ENCODE assay signal across 22 mouse cellular contexts in the genomic region with DNA sequence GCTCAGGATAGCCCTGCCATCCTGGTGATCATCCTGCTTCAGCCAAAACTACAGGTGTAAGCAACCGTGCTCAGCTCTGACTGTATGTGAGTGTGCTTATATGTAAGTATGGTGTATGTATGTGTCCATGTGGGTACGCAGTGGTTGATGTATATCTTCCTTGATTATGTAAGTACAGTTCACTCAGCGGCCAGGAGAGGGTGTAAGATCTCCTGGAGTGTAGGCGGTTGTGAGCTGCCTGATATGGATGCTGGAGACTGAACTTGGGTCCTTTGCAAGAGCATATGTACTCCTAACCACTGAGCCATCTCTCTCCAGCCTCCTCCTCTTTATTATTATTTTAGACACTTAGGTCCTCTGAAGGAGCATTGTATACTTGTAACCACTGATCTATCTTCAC. TPM values are rescaled to one million over a fixed set of nuclear protein-coding genes. Genes with fewer than 3 reads are reported as not detected.
DNase-seq lines count a peak whose midpoint lies in the region; ATAC-seq lines count a peak whose summit lies in the region.
"Had no signal": no experiment of that assay in that cellular context is flagged by ENCODE, and none has a peak within 500 bp of the region (broad histone marks: within the 10 kb centered on the region; RNA-seq: fewer than 3 reads in every experiment).

No protein-coding gene starts in this region.

- H3K4me3 ChIP-seq in forebrain, embryonic 11.5 days (ENCODE audit: low read depth, low read length), result no peak overlapping the region
- H3K4me3 ChIP-seq in forebrain, embryonic 10.5 days, result no peak overlapping the region
- H3K4me3 ChIP-seq in hindbrain, embryonic 13.5 days, result no peak overlapping the region
- H3K4me3 ChIP-seq: forebrain, embryonic 13.5 days; heart, embryonic 15.5 days; limb, embryonic 12.5 days; neural tube, embryonic 12.5 days; stomach, embryonic 15.5 days had no signal

- ATAC-seq in forebrain, embryonic 11.5 days (replicated peaks; ENCODE audit: low FRiP score), result no peak
- 0 out of 2 replicates have a peak, but pooled peaks have one; percentile 14 for ATAC-seq in common myeloid progenitor, adult 5-6 weeks (replicated peaks; ENCODE audit: low read depth, poor library complexity, severe bottlenecking)
- no peak for ATAC-seq in hindbrain, embryonic 13.5 days (ENCODE audit: low FRiP score)
- ATAC-seq: forebrain, embryonic 13.5 days; midbrain, embryonic 16.5 days had no signal

- H3K27me3 ChIP-seq in forebrain, embryonic 11.5 days (ENCODE audit: control insufficient read depth, insufficient read depth, low read length), result no peaks in the 10 kb centered on the region
- no peaks in the 10 kb centered on the region for H3K27me3 ChIP-seq in forebrain, embryonic 10.5 days (ENCODE audit: poor library complexity, severe bottlenecking)
- no peaks in the 10 kb centered on the region for H3K27me3 ChIP-seq in hindbrain, embryonic 13.5 days
- H3K27me3 ChIP-seq: forebrain, embryonic 13.5 days; heart, embryonic 15.5 days; limb, embryonic 12.5 days; neural tube, embryonic 12.5 days; stomach, embryonic 15.5 days had no signal

- no peak overlapping the region for H3K4me2 ChIP-seq in forebrain, embryonic 11.5 days (ENCODE audit: low read depth, low read length, severe bottlenecking)
- H3K4me2 ChIP-seq in hindbrain, embryonic 13.5 days, result no peak overlapping the region
- H3K4me2 ChIP-seq: forebrain, embryonic 13.5 days; heart, embryonic 15.5 days; limb, embryonic 12.5 days; neural tube, embryonic 12.5 days; stomach, embryonic 15.5 days had no signal

- no peak overlapping the region for H3K9ac ChIP-seq in forebrain, embryonic 11.5 days (ENCODE audit: low read length)
- H3K9ac ChIP-seq in hindbrain, embryonic 13.5 days, result no peak overlapping the region
- H3K9ac ChIP-seq: forebrain, embryonic 13.5 days; heart, embryonic 15.5 days; limb, embryonic 12.5 days; neural tube, embryonic 12.5 days; stomach, embryonic 15.5 days had no signal

- no peaks in the 10 kb centered on the region for H3K9me3 ChIP-seq in forebrain, embryonic 11.5 days (ENCODE audit: control insufficient read depth, low read length)
- H3K9me3 ChIP-seq in forebrain, embryonic 10.5 days, result no peaks in the 10 kb centered on the region
- H3K9me3 ChIP-seq in hindbrain, embryonic 13.5 days, result no peaks in the 10 kb centered on the region
- H3K9me3 ChIP-seq: forebrain, embryonic 13.5 days; heart, embryonic 15.5 days; limb, embryonic 12.5 days; neural tube, embryonic 12.5 days; stomach, embryonic 15.5 days had no signal

- H3K4me1 ChIP-seq in forebrain, embryonic 11.5 days (replicated peaks; ENCODE audit: control insufficient read depth, insufficient read depth, low read length), result peaks cover 8% of the 10 kb centered on the region; the same call in 1 of the 2 replicates
- H3K4me1 ChIP-seq in forebrain, embryonic 10.5 days, result peaks cover 26% of the 10 kb centered on the region
- peaks cover 17% of the 10 kb centered on the region for H3K4me1 ChIP-seq in hindbrain, embryonic 13.5 days (replicated peaks)

- H3K27ac ChIP-seq in forebrain, embryonic 11.5 days (ENCODE audit: low read depth, low read length), result no peak overlapping the region
- no peak overlapping the region for H3K27ac ChIP-seq in forebrain, embryonic 10.5 days
- H3K27ac ChIP-seq in hindbrain, embryonic 13.5 days, result no peak overlapping the region
- H3K27ac ChIP-seq: forebrain, embryonic 13.5 days; heart, embryonic 15.5 days; limb, embryonic 12.5 days; macrophage; neural tube, embryonic 12.5 days; stomach, embryonic 15.5 days had no signal

- no peaks in the 10 kb centered on the region for H3K36me3 ChIP-seq in forebrain, embryonic 11.5 days (ENCODE audit: control insufficient read depth, insufficient read depth, low read length)
- H3K36me3 ChIP-seq in forebrain, embryonic 10.5 days (replicated peaks), result no peaks in the 10 kb centered on the region; the same call in 1 of the 2 replicates
- H3K36me3 ChIP-seq in hindbrain, embryonic 13.5 days, result peaks cover 19% of the 10 kb centered on the region
- H3K36me3 ChIP-seq: limb, embryonic 12.5 days; neural tube, embryonic 12.5 days; stomach, embryonic 15.5 days had no signal

- peak; percentile 43 for DNase-seq in forebrain, embryonic 11.5 days (ENCODE audit: low spot score)
- no peak for DNase-seq in forebrain, embryonic 10.5 days (ENCODE audit: extremely low spot score, low spot score)
- peak; percentile 35 for DNase-seq in thymus, postnatal 0 days (ENCODE audit: low spot score)
- DNase-seq in thymus, adult 18-20 months, result no peak
- no peak for DNase-seq in spleen, adult 12 weeks (ENCODE audit: low spot score)
- DNase-seq in layer of hippocampus, adult 11-12 months (ENCODE audit: low spot score), result no peak
- DNase-seq: adrenal gland, adult 8-10 months; B cell, adult 2 months; cerebellum, adult 18-20 months; kidney, adult 18-20 months; kidney, postnatal 36 days; lung, adult 18-20 months; thymus, postnatal 36 days had no signal

- WGBS in forebrain, embryonic 11.5 days, result 82% methylated on average over 4 of the region's 4 CpGs
- 65% methylated on average over 4 of the region's 4 CpGs for WGBS in forebrain, embryonic 10.5 days
- WGBS in hindbrain, embryonic 13.5 days, result 60% methylated on average over 4 of the region's 4 CpGs

RNA-seq across cellular contexts. Expression of a gene that starts 2.8 kb away (rescaled TPM):
- polyA plus RNA-seq in forebrain, embryonic 11.5 days (2014; fragmentation: Nextera tagmentation; extraction: Ambion mirVana), result 12.6 and 13.2 TPM in 2 replicates
- 12.1 and 13.9 TPM in 2 replicates for polyA plus RNA-seq in forebrain, embryonic 10.5 days (2016; fragmentation: Nextera tagmentation; extraction: Ambion mirVana)
- polyA plus RNA-seq in thymus, postnatal 0 days (2015; fragmentation: Nextera tagmentation; extraction: Ambion mirVana), result 9.0 and 13.3 TPM in 2 replicates
- total RNA-seq in common myeloid progenitor, adult 5-6 weeks (2017), result 12.4 and 15.4 TPM in 2 replicates
- polyA plus RNA-seq in hindbrain, embryonic 13.5 days (2015; fragmentation: Nextera tagmentation; extraction: Ambion mirVana), result 12.5 and 13.1 TPM in 2 replicates

RNA-seq across cellular contexts. Expression of a gene that starts 26.0 kb away (rescaled TPM):
- polyA plus RNA-seq in forebrain, embryonic 11.5 days (2014; fragmentation: Nextera tagmentation; extraction: Ambion mirVana), result 4.7 and 5.2 TPM in 2 replicates
- 4.6 and 5.4 TPM in 2 replicates for polyA plus RNA-seq in forebrain, embryonic 10.5 days (2016; fragmentation: Nextera tagmentation; extraction: Ambion mirVana)
- polyA plus RNA-seq in thymus, postnatal 0 days (2015; fragmentation: Nextera tagmentation; extraction: Ambion mirVana), result 18.8 and 19.6 TPM in 2 replicates
- 1.6 and 1.8 TPM in 2 replicates for total RNA-seq in common myeloid progenitor, adult 5-6 weeks (2017)
- polyA plus RNA-seq in hindbrain, embryonic 13.5 days (2015; fragmentation: Nextera tagmentation; extraction: Ambion mirVana), result 21.5 and 23.1 TPM in 2 replicates
- polyA plus RNA-seq: macrophage had no signal

RNA-seq across cellular contexts. Expression of a gene that starts 45.6 kb away (rescaled TPM):
- polyA plus RNA-seq in forebrain, embryonic 11.5 days (2014; fragmentation: Nextera tagmentation; extraction: Ambion mirVana), result 0.36 and 0.64 TPM in 2 replicates
- polyA plus RNA-seq in forebrain, embryonic 10.5 days (2016; fragmentation: Nextera tagmentation; extraction: Ambion mirVana), result 0.45 and 0.54 TPM in 2 replicates
- 8.0 and 10.5 TPM in 2 replicates for polyA plus RNA-seq in thymus, postnatal 0 days (2015; fragmentation: Nextera tagmentation; extraction: Ambion mirVana)
- total RNA-seq in common myeloid progenitor, adult 5-6 weeks (2017), result 0.05 TPM in 1 of 2 replicates, not detected in the other
- polyA plus RNA-seq in hindbrain, embryonic 13.5 days (2015; fragmentation: Nextera tagmentation; extraction: Ambion mirVana), result 0.13 and 0.27 TPM in 2 replicates

RNA-seq across cellular contexts. Expression of a gene that starts 45.9 kb away (rescaled TPM):
- 1.1 and 1.6 TPM in 2 replicates for polyA plus RNA-seq in forebrain, embryonic 11.5 days (2014; fragmentation: Nextera tagmentation; extraction: Ambion mirVana)
- polyA plus RNA-seq in forebrain, embryonic 10.5 days (2016; fragmentation: Nextera tagmentation; extraction: Ambion mirVana), result 1.4 TPM in 2 replicates
- polyA plus RNA-seq in thymus, postnatal 0 days (2015; fragmentation: Nextera tagmentation; extraction: Ambion mirVana), result 61.5 and 71.4 TPM in 2 replicates
- 9.4 and 14.6 TPM in 2 replicates for total RNA-seq in common myeloid progenitor, adult 5-6 weeks (2017)
- 0.65 TPM in 2 replicates for polyA plus RNA-seq in hindbrain, embryonic 13.5 days (2015; fragmentation: Nextera tagmentation; extraction: Ambion mirVana)

Comparison
In these comparisons a context has a peak if more than half of its experiments do, and no peak if none do; other contexts are left out.
1. DNase-seq: peak in forebrain, embryonic 11.5 days (single experiment) and thymus, postnatal 0 days (single experiment); none in forebrain, embryonic 10.5 days (single experiment), thymus, adult 18-20 months (0 of 2), spleen, adult 12 weeks (single experiment) and layer of hippocampus, adult 11-12 months (single experiment).